Mouse (Mus musculus): Measurements from ENCODE around the gene C2. TPM values are rescaled to one million over a fixed set of nuclear protein-coding genes. Genes with fewer than 3 reads are reported as not detected.

Gene C2
- total and polyA plus RNA-seq, 2 experiments from 2014 or later, result 5.4 to 5.5 TPM

DNA sequence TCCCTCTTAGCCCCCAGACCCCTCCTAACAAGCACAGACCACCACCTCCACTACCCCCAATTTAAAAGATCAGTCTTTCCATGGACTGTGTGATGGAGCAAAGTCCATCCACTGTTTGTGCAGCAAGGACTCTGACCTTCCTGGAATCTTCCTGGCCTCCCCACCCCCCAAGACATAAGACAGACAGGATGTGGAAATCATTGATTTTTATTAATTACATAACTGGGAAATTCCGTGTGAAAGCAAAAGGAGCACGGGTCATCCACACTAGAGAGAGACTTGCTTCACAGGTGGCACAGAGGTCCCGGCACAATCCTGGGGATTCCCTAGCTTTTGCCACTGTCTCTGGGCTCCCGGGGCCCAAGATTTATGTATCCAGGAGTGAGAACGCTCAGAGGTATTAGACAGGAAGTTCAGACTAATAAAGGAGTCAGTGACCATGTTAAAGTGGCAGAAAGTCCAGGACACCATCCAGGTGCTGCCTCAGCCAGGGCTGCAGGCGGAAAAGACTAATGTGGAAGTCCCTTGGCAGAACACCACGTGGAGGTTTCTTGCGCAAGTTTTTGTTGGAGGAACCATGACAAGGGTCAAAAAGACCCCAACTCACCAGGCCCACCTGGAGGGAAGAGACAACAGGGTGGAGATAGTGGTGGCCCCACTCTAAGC, 35.5 kb downstream of the C2 start, which contains the start of gene Cfb:
TSS of gene Cfb (minus strand) at position 103 of the 666 bp plus-strand sequence.
- Histone ChIP-seq H3K4me1 (ENCODE audit: insufficient read depth, low read length) (no peaks in the 10 kb centered on the region), H3K4me3 (ENCODE audit: low read length) (no peak within 1 kb of the TSS), H3K36me3 (ENCODE audit: insufficient read depth, low read length) (no peaks in the 10 kb centered on the region), H3K27me3 (ENCODE audit: insufficient read depth, low read length) (no peaks in the 10 kb centered on the region), H3K9me3 (ENCODE audit: low read length) (no peaks in the 10 kb centered on the region), H3K27ac (no peak within 1 kb of the TSS), H3K4me2 (ENCODE audit: low read depth, low read length) (no peak within 1 kb of the TSS), H3K9ac (replicated peaks; ENCODE audit: low read length) (no peak within 1 kb of the TSS)
- DNase-seq (ENCODE audit: low spot score) (no peak), ATAC-seq (no peak)
- 71% methylated on average over 8 of the region's 8 CpGs for WGBS
- TF ChIP-seq CTCF (IDR thresholded peaks at IDR 0.05; ENCODE audit: low read depth), result no peak

DNA sequence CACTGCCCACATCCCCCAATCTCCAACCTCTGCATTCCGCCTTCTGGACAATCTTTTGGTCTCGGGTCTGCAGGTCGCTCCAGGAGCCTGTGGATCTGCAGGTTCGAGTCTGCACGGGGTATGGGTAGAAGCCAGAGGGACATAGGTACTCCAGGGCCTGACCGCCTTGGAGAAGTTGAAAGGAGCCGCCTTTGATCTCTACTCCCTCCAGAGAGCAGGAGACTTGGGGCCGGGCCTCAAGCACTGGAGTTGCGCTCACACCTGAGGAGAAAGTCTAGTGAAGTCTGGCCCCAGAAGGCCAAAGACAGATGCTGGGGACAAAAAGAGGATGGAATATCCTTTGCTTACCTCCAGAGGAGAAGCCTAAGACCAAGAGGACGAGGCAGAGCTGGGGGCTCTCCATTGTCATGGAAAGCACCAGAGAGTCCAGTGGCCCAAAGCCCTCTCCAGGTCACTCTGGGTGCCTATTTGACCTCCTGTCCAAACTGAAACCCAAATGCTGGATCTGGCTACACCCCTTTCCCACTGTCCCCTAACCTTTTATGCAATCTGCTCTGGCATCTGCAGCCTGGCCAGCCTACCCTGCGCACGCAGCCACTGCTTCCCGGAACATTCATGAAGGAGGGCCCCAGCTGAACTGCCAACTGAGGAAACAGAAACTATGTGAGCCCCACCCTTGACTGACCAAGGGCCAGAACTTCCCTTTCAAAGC, 36.2 kb downstream of the C2 start:
- H3K4me1 ChIP-seq (ENCODE audit: insufficient read depth, low read length), result no peaks in the 10 kb centered on the region
- no peak overlapping the region for H3K9ac ChIP-seq (replicated peaks; ENCODE audit: low read length)
- no peak overlapping the region for H3K4me2 ChIP-seq (ENCODE audit: low read depth, low read length)
- 72% methylated on average over 13 of the region's 13 CpGs for WGBS
- TF ChIP-seq CTCF (IDR thresholded peaks at IDR 0.05; ENCODE audit: low read depth), result no peak
- H3K27ac ChIP-seq, result no peak overlapping the region
- DNase-seq (ENCODE audit: low spot score) (no peak), ATAC-seq (no peak)
- no peaks in the 10 kb centered on the region for H3K9me3 ChIP-seq (ENCODE audit: low read length)
- no peak overlapping the region for H3K4me3 ChIP-seq (ENCODE audit: low read length)
- 0 out of 2 replicates have a peak, but pooled peaks cover 3% of the 10 kb centered on the region for H3K36me3 ChIP-seq (ENCODE audit: insufficient read depth, low read length)
- H3K27me3 ChIP-seq (ENCODE audit: insufficient read depth, low read length), result no peaks in the 10 kb centered on the region

DNA sequence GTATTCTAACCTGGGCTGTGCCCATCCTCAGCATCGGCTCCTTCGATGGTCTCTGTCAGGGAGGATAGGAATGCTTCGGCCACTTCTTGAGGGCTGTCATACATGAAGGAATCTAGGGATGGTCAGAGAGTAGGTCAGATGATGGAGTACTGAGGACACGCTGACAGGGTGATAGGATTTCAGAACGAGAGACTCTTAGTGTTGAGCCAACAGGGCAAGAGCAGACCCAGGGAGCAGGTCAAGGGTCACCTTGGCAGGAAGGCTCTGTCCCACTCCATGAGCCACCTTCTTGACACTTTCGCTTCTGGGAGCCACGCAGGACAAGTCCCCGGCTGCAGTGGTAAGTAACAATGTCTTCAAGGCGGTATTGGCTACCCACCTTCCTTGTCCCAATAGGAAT, 37.6 kb downstream of the C2 start:
- Histone ChIP-seq H3K4me1 (ENCODE audit: insufficient read depth, low read length) (no peaks in the 10 kb centered on the region), H3K27me3 (ENCODE audit: insufficient read depth, low read length) (no peaks in the 10 kb centered on the region), H3K4me2 (ENCODE audit: low read depth, low read length) (no peak overlapping the region), H3K9ac (replicated peaks; ENCODE audit: low read length) (no peak overlapping the region), H3K4me3 (ENCODE audit: low read length) (no peak overlapping the region), H3K36me3 (ENCODE audit: insufficient read depth, low read length) (peaks cover 12% of the 10 kb centered on the region), H3K9me3 (ENCODE audit: low read length) (no peaks in the 10 kb centered on the region), H3K27ac (no peak overlapping the region)
- ATAC-seq (no peak), DNase-seq (ENCODE audit: low spot score) (no peak)
- no peak for TF ChIP-seq CTCF (IDR thresholded peaks at IDR 0.05; ENCODE audit: low read depth)
- WGBS, result 90% methylated on average over 9 of the region's 9 CpGs

DNA sequence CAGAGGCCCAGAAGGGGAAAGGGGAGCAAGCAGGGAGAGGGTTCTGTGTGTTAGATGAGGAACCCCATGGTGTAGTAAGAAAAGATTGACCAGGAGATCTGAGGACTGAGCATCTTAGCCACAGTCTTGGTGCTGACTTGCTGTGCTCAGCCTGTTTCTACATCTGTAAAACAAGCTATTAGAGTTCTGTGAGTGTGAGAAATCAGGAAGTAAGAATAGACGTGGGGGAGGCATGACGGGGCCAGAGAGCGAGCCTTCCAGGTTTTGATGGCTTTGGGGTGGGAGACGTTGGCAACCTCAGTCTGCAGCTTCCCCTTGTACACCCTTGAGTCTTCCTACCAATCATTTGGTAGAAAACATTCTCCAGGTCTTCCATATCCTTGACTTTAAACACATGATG, 39.4 kb downstream of the C2 start:
- no peak for ATAC-seq
- WGBS, result 85% methylated on average over 4 of the region's 4 CpGs

DNA sequence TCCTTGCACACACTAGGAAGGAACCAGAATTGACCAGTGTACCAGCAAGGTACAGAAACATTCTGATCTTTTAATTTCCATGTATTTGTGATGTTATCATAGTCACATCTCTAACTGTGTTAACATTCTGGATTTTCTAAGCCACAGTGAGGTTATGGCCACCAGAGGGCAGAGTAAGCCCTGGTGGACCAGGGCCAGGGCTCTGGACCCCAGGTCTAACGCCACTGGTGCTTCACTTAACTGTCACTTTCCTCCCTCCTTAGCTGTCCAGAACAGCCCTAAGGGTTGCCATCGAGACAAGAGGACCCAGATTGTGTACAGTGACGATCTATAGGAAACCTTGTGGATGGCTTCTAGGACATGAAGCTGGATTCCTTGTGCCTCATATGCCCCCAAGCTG, 42.2 kb downstream of the C2 start:
- Histone ChIP-seq H3K9ac (replicated peaks; ENCODE audit: low read length) (no peak overlapping the region), H3K4me3 (ENCODE audit: low read length) (no peak overlapping the region), H3K4me1 (ENCODE audit: insufficient read depth, low read length) (peaks cover 6% of the 10 kb centered on the region; the same call in 1 of the 2 replicates), H3K9me3 (ENCODE audit: low read length) (no peaks in the 10 kb centered on the region), H3K36me3 (ENCODE audit: insufficient read depth, low read length) (peaks cover 39% of the 10 kb centered on the region), H3K27me3 (ENCODE audit: insufficient read depth, low read length) (no peaks in the 10 kb centered on the region), H3K4me2 (ENCODE audit: low read depth, low read length) (no peak overlapping the region), H3K27ac (no peak overlapping the region)
- DNase-seq (ENCODE audit: low spot score) (peak; percentile 70), ATAC-seq (0 out of 2 replicates have a peak, but pooled peaks have one; percentile 16)
- TF ChIP-seq CTCF (IDR thresholded peaks at IDR 0.05; ENCODE audit: low read depth), result peak; percentile 80
- 44% methylated on average over 3 of the region's 3 CpGs for WGBS

More for the DNA sequence above, 39.4 kb downstream of the C2 start:
- Histone ChIP-seq H3K4me1 (ENCODE audit: insufficient read depth, low read length) (no peaks in the 10 kb centered on the region), H3K4me3 (ENCODE audit: low read length) (no peak overlapping the region), H3K9me3 (ENCODE audit: low read length) (no peaks in the 10 kb centered on the region), H3K36me3 (ENCODE audit: insufficient read depth, low read length) (peaks cover 31% of the 10 kb centered on the region), H3K9ac (replicated peaks; ENCODE audit: low read length) (no peak overlapping the region), H3K27me3 (ENCODE audit: insufficient read depth, low read length) (no peaks in the 10 kb centered on the region), H3K27ac (no peak overlapping the region), H3K4me2 (ENCODE audit: low read depth, low read length) (no peak overlapping the region)
- TF ChIP-seq CTCF (IDR thresholded peaks at IDR 0.05; ENCODE audit: low read depth), result no peak
- DNase-seq (ENCODE audit: low spot score), result no peak

DNA sequence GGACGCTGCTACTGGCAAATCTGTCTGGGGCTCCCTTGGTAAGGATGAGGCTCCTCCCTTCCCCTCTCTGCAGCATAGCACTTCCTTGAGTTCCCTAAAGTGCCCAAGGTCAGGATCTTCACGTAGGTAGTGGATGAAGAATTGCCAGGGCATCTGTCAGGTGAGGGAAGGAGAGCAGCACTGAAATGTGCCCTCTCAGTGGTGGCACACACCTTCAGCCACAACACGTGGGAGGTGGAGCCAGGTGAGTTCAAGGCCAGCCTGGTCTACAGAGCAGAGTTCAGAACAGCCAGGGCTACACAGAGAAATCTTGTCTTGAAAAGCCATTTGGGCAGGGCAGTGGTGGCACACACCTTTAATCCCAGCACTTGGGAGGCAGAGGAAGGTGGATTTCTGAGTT, 43.3 kb downstream of the C2 start:
- no peak for ATAC-seq
- DNase-seq (ENCODE audit: low spot score), result no peak
- Histone ChIP-seq H3K4me2 (ENCODE audit: low read depth, low read length) (no peak overlapping the region), H3K27ac (no peak overlapping the region), H3K4me1 (ENCODE audit: insufficient read depth, low read length) (peaks cover 9% of the 10 kb centered on the region; the same call in 1 of the 2 replicates), H3K9me3 (ENCODE audit: low read length) (no peaks in the 10 kb centered on the region), H3K36me3 (ENCODE audit: insufficient read depth, low read length) (peaks cover 39% of the 10 kb centered on the region), H3K9ac (replicated peaks; ENCODE audit: low read length) (no peak overlapping the region), H3K4me3 (ENCODE audit: low read length) (no peak overlapping the region), H3K27me3 (ENCODE audit: insufficient read depth, low read length) (no peaks in the 10 kb centered on the region)
- TF ChIP-seq CTCF (IDR thresholded peaks at IDR 0.05; ENCODE audit: low read depth), result no peak
- WGBS, result 93% methylated on average over 3 of the region's 3 CpGs

DNA sequence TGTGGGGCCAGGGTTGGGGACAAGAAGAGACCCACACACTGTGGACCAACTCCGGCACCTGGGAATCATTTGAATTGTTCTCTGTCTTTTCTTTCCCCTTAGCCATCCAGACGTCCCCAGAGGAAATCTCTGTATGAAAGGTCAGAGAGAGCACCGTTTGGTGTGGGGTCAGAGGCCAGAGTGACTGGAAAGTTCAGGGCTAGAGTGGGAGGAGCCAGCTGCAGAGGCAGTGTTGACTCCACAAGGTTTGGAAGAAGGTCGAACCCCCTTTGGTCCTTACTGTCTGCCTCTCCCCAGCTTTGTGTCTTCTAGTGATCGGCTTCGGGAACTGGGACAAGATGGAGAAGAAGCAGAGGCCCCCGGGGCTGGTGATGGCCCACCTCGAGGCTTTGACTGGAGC, 44.6 kb downstream of the C2 start:
- Histone ChIP-seq H3K4me2 (ENCODE audit: low read depth, low read length) (no peak overlapping the region), H3K4me3 (ENCODE audit: low read length) (no peak overlapping the region), H3K27me3 (ENCODE audit: insufficient read depth, low read length) (no peaks in the 10 kb centered on the region), H3K9ac (replicated peaks; ENCODE audit: low read length) (no peak overlapping the region), H3K27ac (no peak overlapping the region), H3K4me1 (ENCODE audit: insufficient read depth, low read length) (peaks cover 13% of the 10 kb centered on the region; the same call in 1 of the 2 replicates), H3K9me3 (ENCODE audit: low read length) (no peaks in the 10 kb centered on the region), H3K36me3 (ENCODE audit: insufficient read depth, low read length) (peaks cover 39% of the 10 kb centered on the region)
- DNase-seq (ENCODE audit: low spot score) (no peak), ATAC-seq (no peak)
- no peak for TF ChIP-seq CTCF (IDR thresholded peaks at IDR 0.05; ENCODE audit: low read depth)
- 83% methylated on average over 8 of the region's 8 CpGs for WGBS

All from hindbrain, postnatal 0 days (tissue).